Mouse (Mus musculus) thymus, adult 2 months (tissue): Measurements from ENCODE around the gene Gm14403. TPM values are rescaled to one million over a fixed set of nuclear protein-coding genes. Genes with fewer than 3 reads are reported as not detected.
"Not testable (repeated sequence)": the region's sequence is repeated elsewhere in the genome, so short reads cannot be mapped to it uniquely, and the experiment has no call there.

Experiments
- DNase-seq: peaks from one replicate; pipeline ENCODE4 v3.0.0; 2021
- H3K27ac ChIP-seq: fragments of 200-500 bp; 2 replicates; pipeline ENCODE4 v1.5.1; 2012; ENCODE audit warnings: low read length, control low read depth; ENCODE audit not compliant: control insufficient read depth, insufficient read depth
- H3K27me3 ChIP-seq: fragments of 200-500 bp; 2 replicates; pipeline ENCODE4 v1.6.1; 2012; ENCODE audit warnings: mild to moderate bottlenecking, low read length, moderate library complexity, mixed read lengths; ENCODE audit not compliant: control insufficient read depth, insufficient read depth
- H3K36me3 ChIP-seq: fragments of 200-500 bp; 2 replicates; pipeline ENCODE4 v1.6.1; 2012; ENCODE audit warnings: mild to moderate bottlenecking, low read length, moderate library complexity; ENCODE audit not compliant: control insufficient read depth, insufficient read depth
- H3K4me1 ChIP-seq: fragments of 200-500 bp; replicated peaks from 2 replicates; pipeline ENCODE4 v1.6.1; 2012; ENCODE audit warnings: low read length; ENCODE audit not compliant: control insufficient read depth, insufficient read depth
- H3K4me3 ChIP-seq: fragments of 200-500 bp; 2 replicates; pipeline ENCODE4 v1.5.1; 2012; ENCODE audit warnings: mild to moderate bottlenecking, low read length, control low read depth, moderate library complexity; ENCODE audit not compliant: control insufficient read depth, insufficient read depth
- WGBS: fragments of 180-500 bp; shearing (Covaris S2); methylation state at CpG from one replicate; pipeline ENCODE4 v1.1.7; 2018; 5-methylcytosine and 5-hydroxymethylcytosine counted together
- polyA plus RNA-seq: library from polyadenylated mRNA; depleted of rRNA; stranded (reverse); fragments of >200 nt; gene quantifications from 2 replicates; pipeline ENCODE4 v1.2.3, GENCODE M21; 2012; rRNA removed

Gm14403 gene
- polyA plus RNA-seq: 0.61 and 0.73 TPM in 2 replicates

GRCm38 (mm10) chr2:177498067-177498466 lies at the start of gene Gm14403:
Gene Gm14403, plus strand, starts transcription at chr2:177498215.
- H3K27me3 ChIP-seq, H3K4me1 ChIP-seq, H3K36me3 ChIP-seq, H3K27ac ChIP-seq: not testable (repeated sequence)
- 14% methylated on average over 7 of the region's 7 CpGs for WGBS
- H3K4me3 ChIP-seq: peak within 1 kb of the TSS; percentile 43
- peak; percentile 27 for DNase-seq

DNA sequence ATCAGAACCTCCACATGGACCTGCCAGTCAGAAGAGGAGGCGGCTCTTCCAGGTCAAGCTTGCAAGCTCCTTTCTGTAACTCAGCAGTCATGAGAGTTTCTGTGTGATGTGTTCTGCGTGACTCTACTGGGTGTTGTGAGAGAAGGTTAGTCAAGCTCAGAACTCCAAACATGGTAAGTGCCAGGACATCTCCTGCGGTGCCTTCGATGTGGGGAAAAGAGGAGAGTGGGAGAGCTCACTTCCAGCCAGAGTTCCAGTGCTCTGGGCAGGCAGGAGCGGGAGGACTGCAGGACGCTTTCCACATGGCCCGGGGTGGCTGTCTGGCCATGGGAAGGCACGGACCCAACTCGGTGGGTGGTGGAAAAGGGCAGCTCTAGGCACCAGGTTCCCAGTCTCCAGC lies 33.3 kb upstream of the Gm14403 start, which contains the start of gene Zfp970:
Gene Zfp970, plus strand, starts transcription at position 58 of the 400 bp plus-strand sequence.
- H3K27ac ChIP-seq, H3K4me1 ChIP-seq, H3K36me3 ChIP-seq, DNase-seq, H3K27me3 ChIP-seq: not testable (repeated sequence)
- H3K4me3 ChIP-seq: peak within 1 kb of the TSS; percentile 42
- WGBS: 5% methylated on average over 8 of the region's 9 CpGs

DNA sequence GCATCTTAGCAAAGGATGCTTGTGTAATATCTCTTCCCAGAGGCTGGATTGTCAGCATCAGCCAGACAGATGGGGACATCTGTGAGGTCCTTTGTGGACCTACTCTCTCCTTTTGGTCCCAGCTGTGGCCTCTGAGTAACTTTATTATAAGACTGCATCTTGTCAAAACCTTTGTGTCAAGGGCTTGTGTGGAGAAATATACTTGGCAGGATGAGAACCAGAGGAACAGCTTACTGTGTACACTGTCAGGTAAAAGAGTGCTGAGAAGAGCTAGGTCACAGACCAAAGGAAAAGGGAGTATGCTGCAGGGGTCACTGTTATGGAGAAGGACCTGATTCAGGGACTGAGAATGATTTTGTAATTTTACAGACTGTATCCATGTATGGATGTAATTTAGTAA lies 29.8 kb upstream of the Gm14403 start:
- not testable (repeated sequence) for H3K4me3 ChIP-seq, H3K27ac ChIP-seq, H3K36me3 ChIP-seq, H3K27me3 ChIP-seq, H3K4me1 ChIP-seq, DNase-seq

DNA sequence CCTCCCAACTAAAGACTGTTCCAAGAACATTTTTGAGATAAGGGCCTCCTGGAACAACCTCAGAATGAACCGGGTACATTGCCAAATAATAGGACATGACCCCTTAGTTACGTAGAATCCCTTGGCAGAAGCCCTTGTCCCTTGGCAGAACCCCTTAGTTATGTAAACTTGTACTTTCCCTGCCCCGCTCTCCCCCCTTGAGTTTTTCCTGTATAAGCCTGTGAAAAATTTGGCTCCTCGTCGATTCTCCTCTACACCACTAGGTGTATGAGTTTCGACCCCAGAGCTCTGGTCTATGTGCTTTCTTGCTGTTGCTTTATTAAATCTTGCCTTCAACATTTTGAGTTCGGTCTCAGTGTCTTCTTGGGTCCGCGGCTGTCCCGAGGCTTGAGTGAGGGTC lies 25.8 kb upstream of the Gm14403 start:
- not testable (repeated sequence) for H3K4me1 ChIP-seq, H3K27ac ChIP-seq, H3K4me3 ChIP-seq, DNase-seq, H3K36me3 ChIP-seq, H3K27me3 ChIP-seq
- WGBS: 93% methylated on average over 6 of the region's 10 CpGs

DNA sequence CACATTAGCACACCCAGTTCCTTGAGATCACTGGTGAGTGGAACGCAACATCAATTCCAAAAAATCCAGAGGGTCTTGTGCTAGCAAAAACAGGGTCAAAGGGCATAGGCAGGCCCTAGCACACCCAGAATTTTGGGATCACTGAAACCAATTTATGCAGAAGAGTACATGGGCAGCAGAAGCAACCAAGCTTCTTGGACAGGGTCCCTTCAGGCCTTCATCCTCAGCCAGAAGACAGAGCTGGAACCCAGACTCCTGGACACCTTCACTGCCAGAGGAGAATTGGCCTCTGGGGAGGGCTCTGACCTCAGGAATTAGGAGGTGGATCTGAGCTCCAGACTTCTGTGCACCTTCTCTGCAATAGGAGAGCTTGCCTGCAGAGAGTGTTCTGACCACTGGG lies 16.0 kb upstream of the Gm14403 start:
- not testable (repeated sequence) for H3K36me3 ChIP-seq, DNase-seq, H3K4me1 ChIP-seq, H3K4me3 ChIP-seq, H3K27ac ChIP-seq, H3K27me3 ChIP-seq
- 84% methylated on average over 1 of the region's 1 CpGs for WGBS

GRCm38 (mm10) chr2:177483238-177483948 lies 14.6 kb upstream of the Gm14403 start:
- not testable (repeated sequence) for H3K36me3 ChIP-seq, H3K27ac ChIP-seq, H3K4me1 ChIP-seq, H3K4me3 ChIP-seq, DNase-seq, H3K27me3 ChIP-seq
- WGBS: 91% methylated on average over 11 of the region's 11 CpGs

DNA sequence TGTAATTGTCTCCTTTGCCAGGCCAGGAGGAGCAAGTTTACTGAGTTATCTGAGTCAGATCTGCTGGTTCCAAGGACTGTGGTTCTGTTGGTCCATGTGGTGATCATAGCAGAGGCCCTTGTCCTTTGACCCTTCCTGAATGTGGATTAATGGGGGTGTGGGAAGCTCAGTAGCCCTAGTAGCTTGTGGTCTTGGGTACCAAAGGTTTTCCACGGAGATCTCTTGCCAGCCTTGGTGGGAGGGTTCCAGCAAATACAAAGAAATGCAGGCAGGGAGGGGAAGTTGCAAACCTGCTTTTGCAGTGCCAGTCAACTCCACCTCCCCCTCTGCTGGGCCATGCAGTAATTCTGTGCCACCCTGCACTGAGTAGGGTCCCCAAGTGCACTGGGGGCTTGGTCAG lies 1.2 kb downstream of the Gm14403 start:
- not testable (repeated sequence) for H3K4me3 ChIP-seq, H3K36me3 ChIP-seq, DNase-seq, H3K27me3 ChIP-seq, H3K4me1 ChIP-seq, H3K27ac ChIP-seq
- 14% methylated on average over 1 of the region's 1 CpGs for WGBS

- 100% methylated on average over 1 of the region's 1 CpGs for WGBS
- DNase-seq, H3K4me1 ChIP-seq: not testable (repeated sequence)
Observed at GRCm38 (mm10) chr2:177505211-177505719, 7.2 kb downstream of the Gm14403 start.

DNA sequence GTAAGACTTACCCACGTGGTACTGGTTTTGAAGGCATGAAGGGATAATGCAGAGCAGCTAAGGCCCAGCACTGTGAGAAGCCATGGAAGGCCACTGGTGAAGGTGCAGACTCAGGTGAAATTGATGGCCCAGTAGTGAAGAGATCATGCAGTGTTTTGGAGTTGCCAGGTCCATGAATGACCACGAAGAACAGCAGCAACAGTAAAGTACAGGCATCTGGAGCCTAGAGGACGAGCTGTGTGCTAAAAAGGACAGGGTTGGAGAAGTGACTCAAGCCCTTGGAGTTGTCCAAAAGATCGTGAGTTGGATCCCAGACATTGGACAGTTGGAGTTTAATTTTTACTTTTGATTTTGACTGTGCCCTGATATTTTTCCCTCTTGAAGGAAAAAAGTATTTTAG lies 13.4 kb downstream of the Gm14403 start:
- not testable (repeated sequence) for H3K36me3 ChIP-seq, H3K4me1 ChIP-seq, H3K27me3 ChIP-seq, H3K4me3 ChIP-seq, H3K27ac ChIP-seq, DNase-seq
- 63% methylated on average over 4 of the region's 4 CpGs for WGBS

More at GRCm38 (mm10) chr2:177505211-177505719, 7.2 kb downstream of the Gm14403 start:
- not testable (repeated sequence) for H3K27me3 ChIP-seq, H3K36me3 ChIP-seq, H3K4me3 ChIP-seq, H3K27ac ChIP-seq

DNA sequence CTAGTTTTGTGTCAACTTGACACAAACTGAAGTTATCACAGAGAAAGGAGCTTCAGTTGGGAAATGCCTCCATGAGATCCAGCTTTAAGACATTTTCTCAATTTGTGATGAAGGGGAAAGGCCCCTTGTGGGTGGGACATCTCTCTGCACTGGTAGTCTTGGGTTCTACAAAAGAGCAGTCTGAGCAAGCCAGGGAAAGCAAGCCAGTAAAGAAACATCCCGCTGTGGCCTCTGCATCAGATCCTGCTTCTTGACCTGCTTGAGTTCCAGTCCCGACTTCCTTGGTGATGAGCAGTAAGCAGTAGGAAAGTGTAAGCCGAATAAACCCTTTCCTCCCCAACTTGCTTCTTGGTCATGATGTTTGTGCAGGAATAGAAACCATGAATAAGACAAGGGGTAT lies 14.0 kb downstream of the Gm14403 start:
- not testable (repeated sequence) for DNase-seq, H3K4me3 ChIP-seq, H3K27me3 ChIP-seq, H3K4me1 ChIP-seq, H3K27ac ChIP-seq, H3K36me3 ChIP-seq
- 97% methylated on average over 3 of the region's 3 CpGs for whole genome bisulfite sequencing

DNA sequence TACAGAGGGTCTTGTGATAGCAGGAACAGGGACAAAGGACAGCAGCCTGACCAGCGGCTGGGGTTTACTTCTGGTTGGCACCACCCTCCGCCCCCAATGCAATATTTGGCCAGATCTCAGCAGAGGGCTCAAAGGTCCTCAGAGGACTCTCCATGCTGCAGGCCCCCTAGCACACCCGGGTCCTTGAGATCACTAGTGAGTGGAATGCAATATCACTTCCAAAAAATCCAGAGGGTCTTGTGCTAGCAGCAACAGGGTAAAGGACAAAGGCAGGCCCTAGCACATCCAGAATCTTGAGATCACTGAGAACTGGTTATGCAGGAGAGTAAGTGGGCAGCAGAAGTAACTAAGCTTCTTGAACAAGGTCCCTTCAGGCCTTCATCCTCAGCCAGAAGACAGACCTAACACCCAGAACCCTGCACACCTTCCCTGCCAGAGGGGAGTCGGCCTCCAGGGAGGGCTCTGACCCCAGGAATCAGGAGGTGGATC lies 16.0 kb downstream of the Gm14403 start:
- H3K4me1 ChIP-seq, H3K27me3 ChIP-seq, H3K36me3 ChIP-seq, DNase-seq, H3K27ac ChIP-seq, H3K4me3 ChIP-seq: not testable (repeated sequence)
- 91% methylated on average over 4 of the region's 4 CpGs for WGBS
